Mouse (Mus musculus) megakaryocyte, embryonic 14.5 days (primary cell): ENCODE data around the gene Ackr3. TPM values are rescaled to one million over a fixed set of nuclear protein-coding genes. Genes with fewer than 3 reads are reported as not detected.

Source experiments
- H3K27me3 ChIP-seq: replicated peaks from 2 replicates; pipeline ENCODE3; 2012; ENCODE audit warnings: inconsistent platforms
- H3K36me3 ChIP-seq: replicated peaks from 2 replicates; pipeline ENCODE3; 2012; ENCODE audit warnings: low read length, inconsistent platforms, mixed read lengths
- H3K4me1 ChIP-seq: 2 replicates; pipeline ENCODE4 v1.6.1; 2012; ENCODE audit warnings: inconsistent platforms
- H3K4me3 ChIP-seq: replicated peaks from 2 replicates; pipeline ENCODE3; 2012; ENCODE audit warnings: moderate library complexity, mild to moderate bottlenecking, inconsistent platforms
- H3K9me3 ChIP-seq: 2 replicates; pipeline ENCODE4 v1.6.1; 2012; ENCODE audit warnings: inconsistent platforms
- FLI1 ChIP-seq: IDR thresholded peaks from 2 replicates; pipeline ENCODE4 v1.6.1; 2012; ENCODE audit warnings: low read length, inconsistent platforms, mixed read lengths
- GATA1 ChIP-seq: IDR thresholded peaks from 3 replicates; pipeline ENCODE4 v1.6.1; 2012; ENCODE audit warnings: mixed read lengths, low read length, inconsistent platforms, borderline replicate concordance
- polyA plus RNA-seq: library from polyadenylated mRNA; stranded (reverse); fragments of >175 nt; gene quantifications from 2 replicates; pipeline ENCODE4 v1.2.3, GENCODE M21; 2012; ENCODE audit warnings: low replicate concordance; ENCODE audit not compliant: insufficient read depth

Ackr3 gene
- polyA plus RNA-seq, 1 experiment, result 0.13 TPM

GRCm38 (mm10) chr1:90236640-90237039, 32.9 kb downstream of the Ackr3 start:
- Histone ChIP-seq H3K9me3 (peaks cover 9% of the 10 kb centered on the region), H3K27me3 (peaks cover 2% of the 10 kb centered on the region), H3K36me3 (no peaks in the 10 kb centered on the region), H3K4me1 (no peaks in the 10 kb centered on the region), H3K4me3 (no peak overlapping the region)
- TF ChIP-seq FLI1 (no peak), GATA1 (no peak)

DNA sequence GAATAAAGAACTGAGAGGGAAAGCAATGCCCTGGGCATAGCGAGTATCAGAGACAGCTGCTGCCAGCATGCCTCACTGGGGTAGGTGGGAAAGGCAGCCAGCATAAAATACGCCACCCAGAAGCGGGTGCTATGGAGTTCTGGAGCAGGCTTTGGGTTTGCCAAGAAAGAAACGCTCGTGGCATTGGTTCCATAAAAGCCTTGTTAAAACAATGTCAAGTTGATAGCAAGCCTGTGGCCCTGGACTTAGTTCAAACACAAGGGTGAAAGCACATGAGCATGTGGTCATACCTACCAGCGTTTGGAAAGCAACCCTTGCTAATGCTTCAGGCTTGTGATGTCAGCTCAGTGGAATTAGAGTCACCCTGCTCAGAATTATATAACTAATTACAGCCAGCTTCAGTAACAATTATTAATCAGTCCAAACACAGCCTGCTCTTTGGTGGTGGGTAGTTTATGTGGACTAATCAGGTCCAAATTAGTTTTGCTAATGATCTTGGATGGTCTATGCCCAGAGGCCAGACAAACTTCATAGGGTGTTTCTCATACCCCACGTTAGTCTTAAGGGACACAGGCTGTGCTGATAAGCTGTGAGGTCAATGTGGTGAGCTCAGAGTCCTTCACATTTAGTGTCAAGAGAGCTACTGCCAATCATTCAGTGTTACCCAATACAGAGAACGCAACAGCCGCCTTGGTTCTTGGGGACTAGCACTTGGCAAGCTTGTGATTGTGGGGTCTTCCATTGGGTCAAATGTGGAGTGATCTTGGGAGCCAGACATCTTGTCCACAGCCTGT, 34.5 kb downstream of the Ackr3 start:
- TF ChIP-seq GATA1, result no peak
- no peak for TF ChIP-seq FLI1
- Histone ChIP-seq H3K9me3 (peaks cover 9% of the 10 kb centered on the region), H3K4me1 (no peaks in the 10 kb centered on the region), H3K27me3 (peaks cover 2% of the 10 kb centered on the region), H3K4me3 (no peak overlapping the region), H3K36me3 (no peaks in the 10 kb centered on the region)

DNA sequence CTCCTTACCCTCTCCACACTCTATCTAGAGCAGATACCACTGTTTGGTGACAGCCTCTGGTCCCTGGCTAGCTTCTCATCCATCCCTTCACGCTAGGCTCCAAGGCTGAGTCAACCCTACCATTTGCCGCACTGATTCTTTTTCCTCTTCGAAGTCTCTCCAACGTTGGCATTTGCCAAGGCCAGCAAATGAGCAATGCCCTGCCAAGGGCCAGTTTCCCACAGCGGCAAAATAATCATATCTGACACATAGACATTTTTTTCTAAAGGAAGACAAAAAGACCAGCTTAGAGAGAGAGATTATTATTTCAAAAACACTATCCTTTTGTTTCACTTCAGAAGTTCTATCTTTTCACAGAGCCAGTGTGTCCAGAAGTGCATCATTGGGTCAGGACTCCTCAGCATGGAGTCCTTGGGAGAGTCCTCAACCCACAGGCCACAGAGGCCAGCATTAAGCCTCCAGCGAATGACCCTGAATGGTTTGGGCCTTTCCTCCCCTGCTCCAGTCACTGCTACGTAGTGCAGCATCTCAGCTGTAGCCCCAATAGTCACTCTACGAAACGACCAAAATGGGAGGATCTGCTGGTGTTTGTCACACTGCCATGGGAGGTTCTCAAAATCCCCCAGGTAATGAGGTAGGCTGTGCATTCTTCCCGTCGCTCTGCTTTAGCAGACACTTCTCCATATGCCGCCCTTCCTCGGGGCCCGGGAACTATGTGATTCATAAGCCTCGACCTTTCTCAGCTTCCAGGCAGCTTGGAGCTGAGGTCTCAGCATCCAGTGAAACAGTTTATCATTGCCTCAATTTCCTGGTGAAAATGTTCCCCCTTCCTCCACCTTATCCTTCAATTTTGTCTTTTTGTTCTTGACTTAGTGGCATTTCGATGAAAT, 35.8 kb downstream of the Ackr3 start:
- TF ChIP-seq FLI1 (no peak), GATA1 (no peak)
- Histone ChIP-seq H3K4me3 (no peak overlapping the region), H3K27me3 (peaks cover 2% of the 10 kb centered on the region), H3K36me3 (no peaks in the 10 kb centered on the region), H3K9me3 (peaks cover 9% of the 10 kb centered on the region), H3K4me1 (no peaks in the 10 kb centered on the region)

- Histone ChIP-seq H3K36me3 (no peaks in the 10 kb centered on the region), H3K9me3 (peaks cover 9% of the 10 kb centered on the region)
- TF ChIP-seq GATA1, result no peak
- TF ChIP-seq FLI1, result no peak
Measured at GRCm38 (mm10) chr1:90240287-90240686, 36.5 kb downstream of the Ackr3 start.

DNA sequence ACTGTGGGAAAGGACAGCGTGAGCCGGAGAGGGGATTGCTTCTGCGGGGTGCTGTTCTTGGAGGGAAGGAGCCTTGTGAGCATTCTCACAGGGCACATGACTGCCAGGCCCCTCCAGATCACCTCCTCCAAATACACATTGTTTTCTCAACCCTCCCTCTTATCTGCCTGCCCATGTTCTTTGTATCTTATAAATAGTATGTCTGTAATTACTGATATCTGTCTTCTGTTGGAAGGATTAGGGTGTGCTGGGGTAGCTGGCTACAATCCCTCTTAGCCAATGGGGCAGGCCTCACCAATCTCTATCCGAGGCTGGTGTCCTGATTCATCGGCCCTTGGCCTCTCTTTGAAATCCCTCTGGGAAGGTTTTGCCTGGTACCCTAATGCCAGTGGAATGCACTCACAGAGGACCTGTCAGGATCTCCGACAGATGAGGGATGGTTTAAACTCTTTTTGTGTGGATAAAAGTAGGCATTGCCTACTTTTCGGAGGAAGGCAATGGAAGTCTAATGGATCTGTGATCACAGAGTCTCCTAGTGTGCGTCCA, 38.7 kb downstream of the Ackr3 start:
- no peaks in the 10 kb centered on the region for H3K36me3 ChIP-seq
- H3K27me3 ChIP-seq, result peaks cover 2% of the 10 kb centered on the region
- no peak for TF ChIP-seq FLI1
- TF ChIP-seq GATA1, result no peak
- peaks cover 7% of the 10 kb centered on the region for H3K9me3 ChIP-seq
- no peak overlapping the region for H3K4me3 ChIP-seq
- H3K4me1 ChIP-seq, result no peaks in the 10 kb centered on the region

More at GRCm38 (mm10) chr1:90240287-90240686, 36.5 kb downstream of the Ackr3 start:
- no peaks in the 10 kb centered on the region for H3K4me1 ChIP-seq
- peaks cover 2% of the 10 kb centered on the region for H3K27me3 ChIP-seq
- H3K4me3 ChIP-seq, result no peak overlapping the region

DNA sequence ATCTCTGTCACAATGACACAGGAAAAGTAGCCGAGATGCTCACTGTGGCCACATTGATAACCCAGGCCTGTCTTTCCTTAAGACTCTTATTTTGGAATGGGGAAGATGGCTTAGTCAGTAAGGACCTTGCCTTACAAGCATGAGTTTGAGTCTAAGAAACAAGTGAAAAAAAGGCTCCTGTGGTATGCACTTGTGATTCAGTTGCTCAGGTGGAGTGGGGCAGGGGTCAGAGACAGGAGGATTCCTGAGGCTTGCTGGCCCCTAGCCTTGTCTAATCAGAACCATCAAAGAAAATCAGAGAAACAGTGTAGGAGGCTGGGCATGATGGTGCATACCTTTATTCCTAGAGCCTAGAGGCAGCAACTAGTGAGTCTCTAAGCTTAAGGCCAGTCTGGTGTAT, 40.8 kb downstream of the Ackr3 start:
- H3K4me3 ChIP-seq, result no peak overlapping the region
- TF ChIP-seq FLI1 (no peak), GATA1 (no peak)
- H3K27me3 ChIP-seq, result peaks cover 2% of the 10 kb centered on the region
- no peaks in the 10 kb centered on the region for H3K4me1 ChIP-seq
- no peaks in the 10 kb centered on the region for H3K36me3 ChIP-seq
- no peaks in the 10 kb centered on the region for H3K9me3 ChIP-seq

DNA sequence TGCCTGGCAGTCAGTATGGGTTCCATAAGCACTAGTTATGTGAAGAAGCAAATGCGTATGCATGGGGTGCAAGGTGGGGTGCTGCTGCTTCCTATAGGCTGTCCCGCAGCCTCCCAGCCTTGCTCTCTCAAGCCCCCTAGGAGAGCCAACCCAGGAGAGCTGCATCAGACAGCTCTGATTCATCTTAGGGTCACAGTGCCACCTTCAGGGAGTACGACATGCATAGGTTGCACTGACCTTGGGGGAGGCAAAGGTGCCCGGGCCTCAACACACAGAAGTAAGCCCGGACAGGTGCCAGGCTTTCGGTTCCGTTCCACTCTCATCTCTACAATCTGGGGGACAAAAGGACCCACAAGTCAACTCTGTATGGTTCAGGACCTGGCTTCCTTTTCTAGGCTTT, 41.8 kb downstream of the Ackr3 start:
- TF ChIP-seq FLI1, result no peak
- no peak for TF ChIP-seq GATA1
- Histone ChIP-seq H3K36me3 (no peaks in the 10 kb centered on the region), H3K4me3 (no peak overlapping the region), H3K4me1 (no peaks in the 10 kb centered on the region), H3K9me3 (no peaks in the 10 kb centered on the region), H3K27me3 (peaks cover 2% of the 10 kb centered on the region)

DNA sequence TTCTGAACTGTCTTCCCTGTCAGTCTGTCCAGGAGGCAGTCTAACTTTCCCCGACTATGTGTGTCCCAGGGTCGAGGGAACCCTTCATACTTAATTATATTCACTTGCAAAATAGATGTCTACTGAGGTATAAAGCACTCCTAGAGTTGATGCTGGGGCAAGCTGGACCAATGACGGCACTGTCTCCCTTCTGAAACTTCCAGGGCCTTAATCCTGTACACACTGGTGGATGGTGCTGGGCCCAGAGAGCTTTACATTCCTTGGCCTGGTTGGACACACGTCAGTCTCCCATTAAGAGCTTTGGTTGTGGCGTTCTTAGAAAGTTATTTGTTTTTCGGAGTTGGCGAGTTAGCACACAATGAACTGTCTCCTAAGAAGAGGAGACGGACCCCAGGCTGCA, 42.3 kb downstream of the Ackr3 start:
- no peak overlapping the region for H3K4me3 ChIP-seq
- H3K9me3 ChIP-seq, result no peaks in the 10 kb centered on the region
- no peaks in the 10 kb centered on the region for H3K36me3 ChIP-seq
- TF ChIP-seq GATA1, result no peak
- TF ChIP-seq FLI1, result no peak
- H3K27me3 ChIP-seq, result peaks cover 2% of the 10 kb centered on the region
- H3K4me1 ChIP-seq, result no peaks in the 10 kb centered on the region

DNA sequence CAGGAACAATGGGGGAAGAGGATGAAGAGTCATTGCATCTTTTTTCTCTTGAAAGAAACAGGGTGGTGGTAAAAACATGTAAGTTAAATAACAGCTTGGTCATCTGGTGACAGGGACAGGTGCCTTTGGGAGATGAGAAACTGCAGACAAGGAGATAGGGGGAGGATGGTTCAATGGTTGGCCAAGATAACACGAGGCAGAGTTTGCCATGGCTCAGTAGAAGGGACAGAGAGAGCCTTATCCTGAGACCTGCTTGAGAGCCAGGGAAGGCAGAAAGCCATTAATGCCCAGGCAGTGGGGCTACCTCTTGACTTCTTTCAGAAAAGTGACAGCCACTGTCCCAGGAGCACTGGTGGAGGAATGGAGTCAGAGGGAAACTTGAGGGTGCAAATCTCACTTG, 43.0 kb downstream of the Ackr3 start:
- no peaks in the 10 kb centered on the region for H3K36me3 ChIP-seq
- no peaks in the 10 kb centered on the region for H3K9me3 ChIP-seq
- no peaks in the 10 kb centered on the region for H3K4me1 ChIP-seq
- peaks cover 2% of the 10 kb centered on the region for H3K27me3 ChIP-seq
- TF ChIP-seq FLI1 (no peak), GATA1 (no peak)
- no peak overlapping the region for H3K4me3 ChIP-seq

DNA sequence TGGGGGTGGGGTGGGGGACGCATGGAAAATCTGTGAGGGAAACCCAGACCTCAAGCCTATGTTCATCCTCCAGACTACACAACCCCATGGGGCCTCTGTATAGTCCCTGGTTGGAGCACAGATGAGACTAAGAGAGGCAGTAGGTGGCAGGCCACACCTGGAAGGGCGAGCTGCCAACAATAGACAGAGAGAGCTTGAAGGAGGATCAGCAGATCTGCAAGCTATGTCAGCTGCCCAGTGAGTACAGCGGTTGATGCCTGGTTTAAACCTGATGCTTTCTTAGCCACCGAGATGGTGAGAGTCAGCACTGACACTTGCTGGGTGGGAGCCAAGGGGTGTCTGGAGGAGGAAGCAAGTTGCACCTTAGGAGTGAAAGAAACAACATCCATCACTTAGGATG, 43.5 kb downstream of the Ackr3 start:
- Histone ChIP-seq H3K36me3 (no peaks in the 10 kb centered on the region), H3K4me3 (no peak overlapping the region), H3K27me3 (peaks cover 2% of the 10 kb centered on the region), H3K9me3 (no peaks in the 10 kb centered on the region), H3K4me1 (no peaks in the 10 kb centered on the region)
- TF ChIP-seq GATA1 (no peak), FLI1 (no peak)
